Mouse (Mus musculus) hindbrain, embryonic 16.5 days (tissue): ENCODE data around the gene Alx1. TPM values are rescaled to one million over a fixed set of nuclear protein-coding genes. Genes with fewer than 3 reads are reported as not detected.

Source experiments
- ATAC-seq: fragments of 200-750 bp; cut with Nextera tagmentation; 2 replicates; pipeline ENCODE4 v1.8.0; 2017; ENCODE audit warnings: moderate TSS enrichment, moderate library complexity
- H3K27ac ChIP-seq: fragments of 300-500 bp; sonication (generic); 2 replicates; pipeline ENCODE4 v1.5.1; 2014; ENCODE audit warnings: low read depth, mild to moderate bottlenecking, control low read depth, low read length, moderate library complexity
- H3K27me3 ChIP-seq: fragments of 300-500 bp; sonication (generic); replicated peaks from 2 replicates; pipeline ENCODE4 v1.6.1; 2014; ENCODE audit warnings: low read length; ENCODE audit not compliant: control insufficient read depth, insufficient read depth
- H3K36me3 ChIP-seq: fragments of 300-500 bp; sonication (generic); 2 replicates; pipeline ENCODE4 v1.6.1; 2014; ENCODE audit warnings: mild to moderate bottlenecking, low read length, moderate library complexity, mixed read lengths; ENCODE audit not compliant: control insufficient read depth, insufficient read depth
- H3K4me1 ChIP-seq: fragments of 300-500 bp; sonication (generic); 2 replicates; pipeline ENCODE4 v1.6.1; 2014; ENCODE audit warnings: low read depth, low read length; ENCODE audit not compliant: control insufficient read depth, insufficient read depth
- H3K4me2 ChIP-seq: fragments of 300-500 bp; sonication (generic); 2 replicates; pipeline ENCODE4 v1.6.1; 2014; ENCODE audit warnings: mild to moderate bottlenecking, low read length, control low read depth, moderate library complexity
- H3K4me3 ChIP-seq: fragments of 300-500 bp; sonication (generic); 2 replicates; pipeline ENCODE4 v1.5.1; 2014; ENCODE audit warnings: mild to moderate bottlenecking, low read length, control low read depth, moderate library complexity
- H3K9ac ChIP-seq: fragments of 300-500 bp; sonication (generic); 2 replicates; pipeline ENCODE4 v1.6.1; 2014; ENCODE audit warnings: low read depth, mild to moderate bottlenecking, control low read depth, low read length, moderate library complexity
- H3K9me3 ChIP-seq: fragments of 300-500 bp; sonication (generic); 2 replicates; pipeline ENCODE4 v1.6.1; 2014; ENCODE audit warnings: mild to moderate bottlenecking, low read length, moderate library complexity; ENCODE audit not compliant: control insufficient read depth
- WGBS: fragments of 180-500 bp; shearing (Covaris S2); extraction: QIAGEN DNeasy Blood & Tissue Kit; methylation state at CpG from one replicate; pipeline ENCODE4 v1.1.7; 2014; 5-methylcytosine and 5-hydroxymethylcytosine counted together
- polyA plus RNA-seq: library from polyadenylated mRNA; unstranded; fragments of >200 nt; fragmentation: Nextera tagmentation; extraction: Ambion mirVana; gene quantifications from 2 replicates; pipeline ENCODE4 v1.2.1, GENCODE M21; 2015

Gene Alx1
- polyA plus RNA-seq, 1 experiment from 2014 or later = not detected

- peak overlapping the region; percentile 25 for H3K4me3 ChIP-seq
- peaks cover 28% of the 10 kb centered on the region for H3K27me3 ChIP-seq
- WGBS = 1% methylated on average over 15 of the region's 15 CpGs
- no peak overlapping the region for H3K9ac ChIP-seq
- peaks cover 3% of the 10 kb centered on the region; the same call in 1 of the 2 replicates for H3K4me1 ChIP-seq
- H3K27ac ChIP-seq = no peak overlapping the region
- H3K4me2 ChIP-seq = peak overlapping the region; percentile 45; the same call in 1 of the 2 replicates
- peak; percentile 28; the same call in 1 of the 2 replicates for ATAC-seq
- H3K9me3 ChIP-seq = no peaks in the 10 kb centered on the region
- H3K36me3 ChIP-seq = no peaks in the 10 kb centered on the region
These were observed 2.1 kb downstream of the Alx1 start for GRCm38 (mm10) chr10:103027931-103028252.

GRCm38 (mm10) chr10:103027226-103027930, 2.6 kb downstream of the Alx1 start:
- H3K4me1 ChIP-seq = peaks cover 3% of the 10 kb centered on the region; the same call in 1 of the 2 replicates
- H3K9ac ChIP-seq = no peak overlapping the region
- H3K4me3 ChIP-seq = no peak overlapping the region
- H3K36me3 ChIP-seq = no peaks in the 10 kb centered on the region
- ATAC-seq = no peak
- H3K27ac ChIP-seq = no peak overlapping the region
- H3K27me3 ChIP-seq = peaks cover 27% of the 10 kb centered on the region
- no peaks in the 10 kb centered on the region for H3K9me3 ChIP-seq
- under 1% methylated on average over 20 of the region's 20 CpGs for WGBS
- no peak overlapping the region for H3K4me2 ChIP-seq

GRCm38 (mm10) chr10:103026636-103027225, 3.3 kb downstream of the Alx1 start:
- peaks cover 3% of the 10 kb centered on the region; the same call in 1 of the 2 replicates for H3K4me1 ChIP-seq
- H3K27ac ChIP-seq = no peak overlapping the region
- ATAC-seq = no peak
- H3K9me3 ChIP-seq = no peaks in the 10 kb centered on the region
- no peaks in the 10 kb centered on the region for H3K36me3 ChIP-seq
- no peak overlapping the region for H3K4me2 ChIP-seq
- H3K9ac ChIP-seq = no peak overlapping the region
- peaks cover 24% of the 10 kb centered on the region for H3K27me3 ChIP-seq
- H3K4me3 ChIP-seq = no peak overlapping the region
- WGBS = under 1% methylated on average over 17 of the region's 17 CpGs

- Histone ChIP-seq H3K4me1 (no peaks in the 10 kb centered on the region), H3K36me3 (no peaks in the 10 kb centered on the region), H3K27ac (no peak overlapping the region), H3K27me3 (no peaks in the 10 kb centered on the region), H3K9ac (no peak overlapping the region), H3K9me3 (no peaks in the 10 kb centered on the region), H3K4me3 (no peak overlapping the region), H3K4me2 (no peak overlapping the region)
- no peak for ATAC-seq
- WGBS = 86% methylated on average over 2 of the region's 2 CpGs
These were observed 27.5 kb downstream of the Alx1 start for GRCm38 (mm10) chr10:103002556-103002955.

- H3K27ac ChIP-seq = no peak overlapping the region
- WGBS = 55% methylated on average over 8 of the region's 8 CpGs
These were observed 29.1 kb downstream of the Alx1 start for GRCm38 (mm10) chr10:103000902-103001301.

GRCm38 (mm10) chr10:102999584-102999983, 30.4 kb downstream of the Alx1 start:
- Histone ChIP-seq H3K9me3 (no peaks in the 10 kb centered on the region), H3K36me3 (no peaks in the 10 kb centered on the region), H3K9ac (no peak overlapping the region), H3K27ac (no peak overlapping the region), H3K4me1 (no peaks in the 10 kb centered on the region), H3K27me3 (no peaks in the 10 kb centered on the region), H3K4me2 (no peak overlapping the region), H3K4me3 (no peak overlapping the region)
- ATAC-seq = no peak

More at GRCm38 (mm10) chr10:103000902-103001301, 29.1 kb downstream of the Alx1 start:
- Histone ChIP-seq H3K4me1 (no peaks in the 10 kb centered on the region), H3K4me3 (no peak overlapping the region), H3K4me2 (no peak overlapping the region), H3K36me3 (no peaks in the 10 kb centered on the region), H3K9me3 (no peaks in the 10 kb centered on the region), H3K9ac (no peak overlapping the region), H3K27me3 (no peaks in the 10 kb centered on the region)
- no peak for ATAC-seq

- Histone ChIP-seq H3K4me3 (no peak overlapping the region), H3K4me1 (no peaks in the 10 kb centered on the region), H3K36me3 (no peaks in the 10 kb centered on the region), H3K4me2 (no peak overlapping the region), H3K27ac (no peak overlapping the region), H3K9ac (no peak overlapping the region), H3K9me3 (no peaks in the 10 kb centered on the region), H3K27me3 (no peaks in the 10 kb centered on the region)
- WGBS = 92% methylated on average over 5 of the region's 5 CpGs
- ATAC-seq = no peak
These were observed 54.9 kb downstream of the Alx1 start for GRCm38 (mm10) chr10:102975106-102975505.

GRCm38 (mm10) chr10:102959602-102960001, 70.4 kb downstream of the Alx1 start:
- H3K4me1 ChIP-seq = no peaks in the 10 kb centered on the region
- no peak overlapping the region for H3K9ac ChIP-seq
- H3K4me2 ChIP-seq = no peak overlapping the region
- no peaks in the 10 kb centered on the region for H3K27me3 ChIP-seq
- WGBS = 94% methylated on average over 2 of the region's 2 CpGs
- H3K27ac ChIP-seq = no peak overlapping the region
- H3K9me3 ChIP-seq = no peaks in the 10 kb centered on the region
- no peak overlapping the region for H3K4me3 ChIP-seq
- no peak for ATAC-seq
- no peaks in the 10 kb centered on the region for H3K36me3 ChIP-seq
